Mouse (Mus musculus): Measurements from ENCODE around the gene Zswim1.
A peak's percentile ranks its signal among the peaks of the same experiment; 100 is the strongest.

DNA sequence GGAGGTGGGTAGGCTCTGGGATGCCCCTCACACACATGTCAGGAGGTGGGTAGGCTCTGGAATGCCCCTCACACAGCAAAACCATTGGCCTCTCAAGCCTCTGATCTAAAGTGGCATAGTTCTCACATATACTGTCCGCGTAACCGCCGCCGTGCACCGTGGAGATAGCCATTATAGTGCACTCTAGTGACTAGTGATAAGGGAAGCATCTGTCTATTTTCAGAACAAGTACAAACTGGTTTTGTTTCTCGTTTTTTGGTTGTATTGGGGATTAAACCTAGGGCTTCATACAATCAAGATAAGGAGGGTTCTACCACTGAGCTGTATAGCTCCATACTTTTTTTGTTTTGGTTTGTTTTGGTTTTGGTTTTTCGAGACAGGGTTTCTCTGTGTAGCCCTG lies 6.7 kb upstream of the Zswim1 start:
- peak; percentile 44 to 76 for TF ChIP-seq EP300 (IDR thresholded peaks at IDR 0.05; ENCODE audit: low read depth in 1 of 2, low read length in 2 of 2)
- no peak for TF ChIP-seq UBTF (IDR thresholded peaks at IDR 0.05; ENCODE audit: borderline replicate concordance, insufficient read depth, low read depth, low read length)
- no peak for TF ChIP-seq HCFC1 (IDR thresholded peaks at IDR 0.05; ENCODE audit: low read depth, low read length)
- no peak for TF ChIP-seq CTCF (IDR thresholded peaks at IDR 0.05 in 2 of 3, conservative IDR thresholded peaks at IDR 0.05 in 1 of 3; ENCODE audit: control insufficient read depth in 1 of 3, insufficient read depth in 1 of 3, low read depth in 2 of 3, low read length in 3 of 3, poor library complexity in 1 of 3, severe bottlenecking in 1 of 3)
- no peak for TF ChIP-seq GABPA (IDR thresholded peaks at IDR 0.05; ENCODE audit: low read depth, low read length)
- no peak for TF ChIP-seq ELF1 (IDR thresholded peaks at IDR 0.05; ENCODE audit: low read depth, low read length)
- no peak for TF ChIP-seq CHD1 (IDR thresholded peaks at IDR 0.05; ENCODE audit: low read depth, low read length)
- TF ChIP-seq MAFK (IDR thresholded peaks at IDR 0.05; ENCODE audit: borderline replicate concordance, low read depth, low read length) = no peak
- peak; percentile 86 for TF ChIP-seq GATA1 (IDR thresholded peaks at IDR 0.05; ENCODE audit: low read depth, low read length)
- TF ChIP-seq E2F4 (IDR thresholded peaks at IDR 0.05; ENCODE audit: borderline replicate concordance, low read depth, low read length) = no peak
- TF ChIP-seq MYC (IDR thresholded peaks at IDR 0.05; ENCODE audit: low read depth, low read length) = no peak
- peak; percentile 83; the same call in 1 of the 2 replicates for TF ChIP-seq MEF2A (IDR thresholded peaks at IDR 0.05; ENCODE audit: extremely low read depth, insufficient replicate concordance, low read depth, low read length, poor library complexity, severe bottlenecking)
- TF ChIP-seq TBP (IDR thresholded peaks at IDR 0.05; ENCODE audit: low read depth, low read length) = no peak
